8 mouse cellular contexts compared by ENCODE assay signal in the genomic region with DNA sequence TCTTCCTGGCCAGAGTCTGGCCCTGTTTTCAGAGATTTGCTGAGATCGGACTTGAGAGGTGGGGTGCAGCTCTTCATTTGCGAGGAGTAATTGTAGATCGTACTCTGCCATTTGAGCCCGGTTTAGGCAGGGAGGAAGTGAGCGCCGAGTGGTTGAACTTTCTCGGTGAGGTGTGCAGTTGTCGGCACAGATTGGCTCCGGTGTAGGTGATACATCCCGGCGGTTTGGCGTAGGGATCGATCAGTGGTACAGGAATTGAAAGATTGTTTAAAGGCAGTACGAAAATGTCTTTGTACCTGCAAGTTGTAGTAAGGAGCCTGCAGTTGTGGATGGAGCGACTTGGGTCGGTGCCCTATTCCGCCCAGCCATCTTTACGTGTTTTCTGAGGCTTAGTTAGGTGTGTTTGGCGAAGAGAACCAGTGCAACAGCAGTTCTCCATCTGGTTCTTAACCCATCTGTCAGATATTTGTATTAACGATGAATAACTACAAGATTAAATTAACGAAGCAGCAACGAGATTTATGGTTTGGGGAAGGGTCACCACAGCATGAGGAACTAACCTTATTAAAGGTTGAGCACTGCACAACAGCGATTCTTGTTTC. TPM values are rescaled to one million over a fixed set of nuclear protein-coding genes. Genes with fewer than 3 reads are reported as not detected.
DNase-seq lines count a peak whose midpoint lies in the region; ATAC-seq and TF ChIP-seq lines count a peak whose summit lies in the region.

No protein-coding gene starts in this region.

- peak overlapping the region; percentile 83 for H3K27ac ChIP-seq in spleen, adult 2 months (ENCODE audit: insufficient read depth, low read length)

- peak overlapping the region; percentile 98 for H3K4me3 ChIP-seq in spleen, adult 2 months (ENCODE audit: extremely low read depth, insufficient read depth, insufficient read length)
- peak overlapping the region; percentile 98 for H3K4me3 ChIP-seq in megakaryocyte, embryonic 14.5 days (replicated peaks)

- no peaks in the 10 kb centered on the region for H3K9me3 ChIP-seq in megakaryocyte, embryonic 14.5 days

- no peak for TF ChIP-seq POLR2A in spleen, adult 2 months (IDR thresholded peaks at IDR 0.05; ENCODE audit: low read depth, low read length)

- TF ChIP-seq CTCF in spleen, adult 2 months (IDR thresholded peaks at IDR 0.05; ENCODE audit: extremely low read depth, insufficient read depth, insufficient read length, insufficient replicate concordance), result no peak

- WGBS in spleen, adult 2 months, result under 1% methylated on average over 23 of the region's 23 CpGs

- no peaks in the 10 kb centered on the region for H3K4me1 ChIP-seq in spleen, adult 2 months (ENCODE audit: control insufficient read depth, insufficient read depth, insufficient read length)
- peaks cover 52% of the 10 kb centered on the region for H3K4me1 ChIP-seq in megakaryocyte, embryonic 14.5 days

- H3K36me3 ChIP-seq in spleen, adult 2 months (ENCODE audit: control insufficient read depth, insufficient read depth, low read length), result peaks cover 25% of the 10 kb centered on the region
- H3K36me3 ChIP-seq in megakaryocyte, embryonic 14.5 days (replicated peaks; ENCODE audit: low read length), result peaks cover 38% of the 10 kb centered on the region

- H3K27me3 ChIP-seq in spleen, adult 2 months (ENCODE audit: control insufficient read depth, insufficient read depth, low read length), result no peaks in the 10 kb centered on the region
- H3K27me3 ChIP-seq in megakaryocyte, embryonic 14.5 days (replicated peaks), result peaks cover 6% of the 10 kb centered on the region

- peak; percentile 12 to 34; a peak in 2 of 4 replicates for ATAC-seq in hematopoietic stem cell, adult 5-6 weeks (replicated peaks in 1 of 2; ENCODE audit: insufficient read depth in 1 of 2, low FRiP score in 2 of 2, low TSS enrichment in 1 of 2, low read depth in 1 of 2, poor library complexity in 2 of 2, severe bottlenecking in 2 of 2)

- peak; percentile 14 for DNase-seq in gastrocnemius, postnatal 14 days
- DNase-seq in gastrocnemius, postnatal 25 days, result no peak
- peak in 1 of 2 experiments; percentile 30 for DNase-seq in spleen, adult 2 months (ENCODE audit: low read depth in 1 of 2, low spot score in 2 of 2)
- no peak for DNase-seq in spleen, adult 18-20 months
- DNase-seq in adipocyte (ENCODE audit: low spot score), result no peak
- DNase-seq in gastrocnemius, adult 18-20 months (ENCODE audit: low spot score), result no peak

- intact Hi-C loops in gastrocnemius, postnatal 14 days (cut with DNase I; ENCODE audit: low total_unique reads), result no loop called here

RNA-seq across cellular contexts. Expression of a gene that starts 0.8 kb away (rescaled TPM):
- 10 to 100 TPM; 36.7 to 45.6 TPM for total RNA-seq in gastrocnemius, postnatal 14 days (2021)
- 10 to 100 TPM; 29.8 to 35.7 TPM for total RNA-seq in gastrocnemius, postnatal 25 days (2021)
- 24.1 and 29.9 TPM in 2 replicates for polyA plus RNA-seq in spleen, adult 2 months (2012; rRNA removed)
- 277 and 564 TPM in 2 replicates for total RNA-seq in hematopoietic stem cell, adult 5-6 weeks (2017)
- 21.3 and 79.1 TPM in 2 replicates for polyA plus RNA-seq in megakaryocyte, embryonic 14.5 days (2012; ENCODE audit: insufficient read depth, low replicate concordance)
- 10 to 100 TPM; 35.3 to 39.0 TPM for total RNA-seq in gastrocnemius, adult 18-20 months (2021)

RNA-seq across cellular contexts. Expression of a gene that starts 26.2 kb away (rescaled TPM):
- 10 to 100 TPM; 16.6 to 17.4 TPM for total RNA-seq in gastrocnemius, postnatal 14 days (2021)
- 10 to 100 TPM; 13.2 to 13.6 TPM for total RNA-seq in gastrocnemius, postnatal 25 days (2021)
- 6.2 and 6.6 TPM in 2 replicates for polyA plus RNA-seq in spleen, adult 2 months (2012; rRNA removed)
- 19.9 and 25.3 TPM in 2 replicates for total RNA-seq in hematopoietic stem cell, adult 5-6 weeks (2017)
- polyA plus RNA-seq in megakaryocyte, embryonic 14.5 days (2012; ENCODE audit: insufficient read depth, low replicate concordance), result 0.20 TPM in 1 of 2 replicates, not detected in the other
- total RNA-seq in gastrocnemius, adult 18-20 months (2021), result 10 to 100 TPM; 15.5 to 18.9 TPM
